Mouse (Mus musculus): ENCODE measurements around the gene Fam53a.

The Fam53a gene

GRCm38 (mm10) chr5:33630615-33631014, 1.2 kb upstream of the Fam53a start:
- DNase-seq, result no peak

GRCm38 (mm10) chr5:33630061-33630460, 626 bp upstream of the Fam53a start:
- DNase-seq, result no peak

GRCm38 (mm10) chr5:33628820-33629300, 575 bp downstream of the Fam53a start:
- peak; percentile 73 for DNase-seq

GRCm38 (mm10) chr5:33627968-33628367, 1.5 kb downstream of the Fam53a start:
- no peak for DNase-seq

GRCm38 (mm10) chr5:33623766-33624165, 5.7 kb downstream of the Fam53a start:
- no peak for DNase-seq

GRCm38 (mm10) chr5:33622671-33623070, 6.8 kb downstream of the Fam53a start:
- DNase-seq, result no peak

- no peak for DNase-seq
Observed at GRCm38 (mm10) chr5:33614391-33614790, 15.0 kb downstream of the Fam53a start.

- no peak for DNase-seq
Observed at GRCm38 (mm10) chr5:33611795-33612194, 17.6 kb downstream of the Fam53a start.

- no peak for DNase-seq
Observed at GRCm38 (mm10) chr5:33609226-33609625, 20.2 kb downstream of the Fam53a start.

GRCm38 (mm10) chr5:33607434-33607833, 22.0 kb downstream of the Fam53a start:
- DNase-seq, result no peak

- DNase-seq, result no peak
Observed at GRCm38 (mm10) chr5:33606631-33607030, 22.8 kb downstream of the Fam53a start.

GRCm38 (mm10) chr5:33605314-33605713, 24.1 kb downstream of the Fam53a start:
- DNase-seq, result no peak

GRCm38 (mm10) chr5:33593620-33594019, 35.8 kb downstream of the Fam53a start:
- DNase-seq, result peak; percentile 32

- peak; percentile 84 for DNase-seq
Observed at GRCm38 (mm10) chr5:33589221-33589888, 40.1 kb downstream of the Fam53a start.

GRCm38 (mm10) chr5:33588066-33588465, 41.4 kb downstream of the Fam53a start:
- DNase-seq, result no peak

- DNase-seq, result no peak
Observed at GRCm38 (mm10) chr5:33587498-33588058, 41.9 kb downstream of the Fam53a start.

- DNase-seq, result no peak
Observed at GRCm38 (mm10) chr5:33580336-33580735, 49.1 kb downstream of the Fam53a start.

- DNase-seq, result no peak
Observed at GRCm38 (mm10) chr5:33574207-33574606, 55.2 kb downstream of the Fam53a start.

- no peak for DNase-seq
Observed at GRCm38 (mm10) chr5:33565886-33566285, 63.5 kb downstream of the Fam53a start.

- DNase-seq, result no peak
Observed at GRCm38 (mm10) chr5:33556277-33556995, 73.0 kb downstream of the Fam53a start.
